Mouse (Mus musculus): ENCODE results near the gene Larp1. TPM values are rescaled to one million over a fixed set of nuclear protein-coding genes. Genes with fewer than 3 reads are reported as not detected.

Gene Larp1
- total RNA-seq, 1 experiment from 2014 or later = 95.9 TPM

DNA sequence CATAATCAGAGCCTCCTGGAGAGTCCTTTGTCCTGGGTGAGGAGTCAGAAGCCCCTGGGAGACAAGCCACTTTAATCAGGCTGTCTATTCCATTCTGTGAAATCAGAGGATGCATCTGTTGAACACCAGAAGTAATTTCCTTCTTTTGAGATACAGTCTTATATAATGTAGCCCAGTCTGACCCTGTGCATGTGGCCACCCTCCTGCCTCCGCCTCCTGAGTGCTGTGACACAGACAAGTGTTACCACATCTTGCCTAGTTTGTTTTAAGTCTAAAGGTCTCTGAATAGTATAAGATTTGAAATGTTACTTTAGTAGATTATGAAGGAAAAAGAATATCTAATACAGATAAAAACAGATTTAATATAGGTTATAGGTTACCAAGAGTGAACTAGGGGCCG is 91.1 kb downstream of the Larp1 start:
- DNase-seq = no peak

DNA sequence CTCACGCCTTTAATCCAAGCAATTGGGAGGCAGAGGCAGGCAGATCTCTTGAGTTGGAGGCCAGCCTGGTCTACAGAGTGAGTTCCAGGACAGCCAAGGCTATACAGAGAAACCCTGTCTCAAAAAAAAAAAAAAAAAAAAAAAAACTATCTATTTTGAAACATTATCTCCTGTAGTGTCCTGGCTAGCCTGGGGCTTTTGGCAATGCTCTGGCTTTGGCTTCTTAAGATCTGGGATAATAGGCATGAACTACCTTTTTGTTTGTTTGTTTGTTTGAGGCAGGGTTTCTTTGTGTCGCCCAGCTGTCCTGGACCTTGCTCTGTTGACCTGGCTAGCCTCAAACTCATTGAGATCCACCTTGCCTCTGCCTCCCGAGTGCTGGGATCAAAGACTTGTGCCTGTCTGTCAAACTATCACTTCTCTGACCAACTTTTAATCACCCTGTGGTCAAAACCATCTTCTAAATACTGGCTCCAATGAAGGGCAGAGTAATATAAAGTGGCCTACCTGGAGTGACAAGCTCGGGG is 92.4 kb downstream of the Larp1 start:
- DNase-seq = no peak

DNA sequence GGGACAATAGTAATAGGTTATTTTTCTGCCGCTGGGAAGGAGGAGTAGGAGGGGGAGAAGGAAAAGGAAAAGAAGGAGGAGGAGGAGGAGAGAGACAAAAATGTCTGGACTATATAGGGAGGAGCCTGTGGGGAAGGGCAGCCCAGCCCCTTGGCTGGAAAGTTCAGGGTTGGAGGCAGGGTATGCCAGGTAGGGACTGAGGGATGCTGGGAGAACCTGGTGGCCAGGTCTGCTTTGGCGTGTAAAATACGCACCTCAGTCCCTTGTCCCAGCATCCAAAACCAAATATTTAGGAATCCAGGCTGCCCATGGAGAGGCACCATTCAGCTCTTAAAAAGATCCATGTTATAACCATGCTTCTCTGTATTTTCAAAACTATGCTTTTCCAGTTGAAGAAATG is 93.3 kb downstream of the Larp1 start:
- no peak for DNase-seq

DNA sequence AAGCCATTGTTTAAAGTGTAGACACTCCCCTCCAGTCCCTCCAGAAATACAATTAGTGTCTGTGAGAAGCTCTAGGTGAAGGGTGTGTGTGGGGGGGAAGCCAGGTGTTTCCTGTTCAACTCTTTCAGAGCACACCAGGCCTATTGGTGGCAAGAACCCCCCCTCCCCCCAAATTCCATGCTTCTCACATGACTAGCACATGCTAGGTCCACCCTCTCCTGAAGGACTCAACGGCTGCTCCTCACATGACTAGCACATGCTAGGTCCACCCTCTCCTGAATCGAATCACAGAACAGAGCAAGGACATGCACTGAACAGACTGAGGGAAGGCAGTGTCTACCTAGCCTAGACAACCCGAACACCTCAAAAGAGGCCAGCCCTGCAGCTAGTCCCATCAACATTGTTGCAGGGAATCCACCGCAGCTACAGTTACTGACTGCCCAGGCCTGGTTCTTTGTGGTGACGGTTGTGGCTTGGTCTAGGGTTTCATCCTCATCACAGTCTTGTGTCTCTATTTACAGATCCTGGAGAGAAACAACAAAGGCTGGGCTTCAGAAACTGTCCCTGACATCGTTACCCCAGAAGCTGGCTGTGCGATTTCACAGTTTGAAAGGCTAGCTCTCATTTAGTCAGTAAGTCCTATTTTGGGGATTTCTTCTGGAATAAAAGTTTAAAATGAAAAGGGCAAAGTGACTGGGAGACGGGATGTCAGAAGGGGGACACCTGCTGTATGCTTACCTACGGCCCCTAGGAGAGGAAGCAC is 93.9 kb downstream of the Larp1 start:
- no peak for DNase-seq

DNA sequence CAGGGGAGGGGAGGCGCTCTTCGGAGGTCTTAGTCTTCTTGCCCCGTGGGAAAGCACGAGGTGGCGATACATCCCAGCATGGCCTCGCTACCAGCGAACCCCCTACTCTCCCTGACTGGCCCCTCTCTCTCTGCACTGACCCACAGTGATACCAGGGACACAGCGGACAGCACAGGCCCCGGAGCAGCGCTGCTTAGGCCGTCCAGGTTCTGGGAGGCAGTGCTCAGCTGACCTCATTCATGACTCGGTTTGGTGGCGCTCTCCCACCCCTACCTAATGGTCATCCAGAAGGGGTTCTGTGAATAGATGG is 94.4 kb downstream of the Larp1 start:
- peak; percentile 44 for DNase-seq

DNA sequence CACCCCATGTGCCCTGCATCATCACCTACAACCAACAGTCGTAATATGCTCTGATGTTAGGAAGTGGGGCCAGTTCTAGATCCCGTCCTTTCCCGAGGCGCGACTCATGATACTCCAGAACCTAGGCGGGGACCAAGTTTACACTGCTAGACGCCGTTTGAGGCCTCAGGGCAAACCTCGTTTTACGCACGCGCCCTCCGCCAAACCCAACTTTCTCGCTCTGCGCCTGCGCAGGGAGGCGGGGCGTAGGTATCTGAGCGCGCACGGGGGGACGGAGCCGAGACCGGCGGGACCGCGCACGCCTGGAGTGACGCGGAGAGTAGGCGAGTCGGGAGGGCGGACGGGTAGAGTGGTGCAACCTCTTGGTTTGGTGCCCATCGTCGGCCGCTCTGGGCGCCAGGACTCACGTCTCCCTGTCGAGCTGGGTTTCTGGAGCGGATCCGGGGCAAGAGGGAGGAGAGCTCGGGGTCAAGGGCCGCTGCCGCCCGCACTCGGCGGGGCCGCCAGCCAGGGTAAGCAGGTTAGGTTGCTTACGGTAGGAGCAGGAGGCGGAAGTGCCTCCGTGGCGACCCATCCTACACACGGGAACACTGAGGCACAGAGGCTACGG is 94.9 kb downstream of the Larp1 start, which contains the start of gene Cnot8:
Gene Cnot8 (plus strand): TSS at position 457 of the 610 bp plus-strand sequence.
- peak; percentile 100 for DNase-seq

DNA sequence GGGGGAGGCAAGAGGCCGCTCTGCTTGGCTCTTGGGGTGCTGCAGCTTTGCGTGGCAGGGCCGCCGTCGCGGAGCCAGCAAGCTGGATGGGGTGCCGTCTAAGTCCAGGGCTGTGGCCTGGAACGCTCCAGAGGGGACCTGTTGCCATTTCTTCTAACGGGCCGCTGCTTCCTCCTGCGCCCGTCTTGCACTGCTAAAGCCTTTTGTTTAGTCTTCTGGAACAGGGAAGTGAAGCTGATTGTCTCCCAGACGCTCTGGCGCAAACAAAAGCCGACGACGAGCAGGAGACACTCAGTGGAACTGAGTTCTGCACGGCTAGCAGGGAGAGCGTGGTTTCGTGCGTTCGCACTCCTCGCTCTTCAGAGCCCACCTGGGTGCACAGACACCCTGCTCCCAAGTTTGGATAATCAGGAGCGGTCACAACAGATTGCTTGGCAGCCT is 95.5 kb downstream of the Larp1 start:
- DNase-seq = no peak

DNA sequence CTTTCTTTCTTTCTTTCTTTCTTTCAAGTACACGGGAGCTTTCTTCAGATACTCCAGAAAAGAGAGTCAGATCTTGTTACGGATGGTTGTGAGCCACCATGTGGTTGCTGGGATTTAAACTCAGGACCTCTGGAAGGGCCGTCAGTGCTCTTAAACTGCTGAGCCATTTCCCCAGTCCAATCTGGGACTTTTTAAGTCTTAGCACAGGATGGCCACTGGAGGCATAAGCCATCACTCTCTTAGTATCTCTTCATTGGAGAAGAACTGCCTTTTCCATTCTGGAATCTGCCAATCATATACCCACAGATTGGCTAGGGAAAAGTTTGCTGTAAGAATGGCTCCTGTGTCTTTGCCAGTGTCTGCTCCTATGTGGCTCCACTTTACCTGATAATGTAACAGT is 98.1 kb downstream of the Larp1 start:
- DNase-seq = no peak

DNA sequence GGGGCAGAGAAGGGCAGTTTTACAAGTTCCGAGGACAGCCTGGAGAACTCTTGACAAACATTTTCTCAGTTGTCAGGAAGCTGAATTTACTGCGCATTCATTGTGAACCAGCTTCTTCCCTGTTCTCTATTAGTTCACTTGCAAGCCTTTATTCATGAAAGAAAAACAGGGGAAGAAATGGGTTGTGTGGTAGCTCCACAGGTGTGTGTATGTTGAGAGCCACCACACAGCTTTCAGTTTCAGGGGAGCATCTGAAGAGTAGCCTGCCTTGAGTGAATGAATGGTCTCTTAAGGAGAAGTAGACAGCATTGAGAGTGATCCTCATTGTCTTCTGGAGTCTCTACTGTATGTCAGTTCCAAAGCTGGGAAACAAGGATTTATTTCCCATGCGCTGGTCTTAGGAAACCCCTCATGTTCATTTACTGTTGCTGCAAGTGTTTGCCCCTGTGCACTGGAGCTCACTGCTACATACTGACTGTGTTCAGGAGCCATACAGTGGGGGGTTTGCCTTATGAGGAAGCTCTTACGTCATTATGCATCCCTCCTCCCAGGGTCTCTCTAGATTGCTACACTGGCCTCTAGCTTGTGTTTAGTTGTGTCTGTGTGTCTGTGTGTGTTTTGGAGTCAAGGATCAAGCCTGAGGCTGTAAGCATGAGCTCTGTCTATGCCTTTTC is 98.9 kb downstream of the Larp1 start:
- no peak for DNase-seq

Other genes starting within 250 kb of the Larp1 start
- gene Sap30l, start 207.4 kb upstream of the Larp1 start, total RNA-seq (2021) = 47.2 and 48.8 TPM in 2 replicates
- 12.0 and 14.7 TPM in 2 replicates for gene Hand1, start 176.2 kb upstream of the Larp1 start, total RNA-seq (2021)
- gene Gm12248, start 84.1 kb downstream of the Larp1 start, total RNA-seq (2021) = 0.26 and 0.30 TPM in 2 replicates
- 45.4 and 49.8 TPM in 2 replicates for gene Cnot8, start 95.1 kb downstream of the Larp1 start, total RNA-seq (2021)
- 20.2 and 23.4 TPM in 2 replicates for gene Gemin5, start 159.5 kb downstream of the Larp1 start, total RNA-seq (2021)
- gene Mrpl22, start 162.6 kb downstream of the Larp1 start, total RNA-seq (2021) = 74.6 and 77.2 TPM in 2 replicates
- gene Igtp, start 190.5 kb downstream of the Larp1 start, total RNA-seq (2021) = 8.5 and 8.9 TPM in 2 replicates
- 7.1 and 9.2 TPM in 2 replicates for gene Irgm2, start 190.6 kb downstream of the Larp1 start, total RNA-seq (2021)